ENCODE assay signal across 17 mouse cellular contexts in genomic region chr5:24913656-24914055, GRCm38 (mm10).
"Had no signal": no experiment of that assay in that cellular context is flagged by ENCODE, and none has a peak within 500 bp of the region (broad histone marks: within the 10 kb centered on the region; RNA-seq: fewer than 3 reads in every experiment).

No protein-coding gene starts in this region.

- DNase-seq: gastrocnemius, adult 2 months; gastrocnemius, postnatal 10 days; gastrocnemius, postnatal 36 days; heart, adult 11 months; heart, adult 2 months; heart, postnatal 14 days; heart, postnatal 36 days; kidney, adult 11 months; kidney, adult 2 months; kidney, adult 9 months; kidney, postnatal 14 days; kidney, postnatal 36 days; left cerebral cortex, postnatal 4 days had no signal

- ATAC-seq: forebrain, embryonic 16.5 days; hindbrain, postnatal 0 days; intestine, embryonic 16.5 days; liver, embryonic 12.5 days had no signal
